Mouse (Mus musculus): ENCODE results near the gene Kcnn1.

- TF ChIP-seq POLR2A (IDR thresholded peaks at IDR 0.05; ENCODE audit: borderline replicate concordance, low read depth, low read length) (no peak), CTCF (IDR thresholded peaks at IDR 0.05; ENCODE audit: low read depth, low read length) (no peak)
Measured at GRCm38 (mm10) chr8:70802786-70803510, 60.1 kb downstream of the Kcnn1 start.
